Mouse (Mus musculus) intestine, postnatal 0 days (tissue): Measurements from ENCODE around the gene Rhox4g. TPM values are rescaled to one million over a fixed set of nuclear protein-coding genes. Genes with fewer than 3 reads are reported as not detected.
"Not testable (repeated sequence)": the region's sequence is repeated elsewhere in the genome, so short reads cannot be mapped to it uniquely, and the experiment has no call there.

Source experiments
- ATAC-seq: fragments of 200-750 bp; cut with Nextera tagmentation; 2 replicates; pipeline ENCODE4 v1.8.0; 2017; ENCODE audit warnings: mild to moderate bottlenecking, moderate TSS enrichment, moderate library complexity
- H3K27ac ChIP-seq: fragments of 300-500 bp; sonication (generic); 2 replicates; pipeline ENCODE4 v1.5.1; 2014; ENCODE audit warnings: mild to moderate bottlenecking, low read depth, low read length, moderate library complexity
- H3K27me3 ChIP-seq: fragments of 300-500 bp; sonication (generic); replicated peaks from 2 replicates; pipeline ENCODE4 v1.6.1; 2014; ENCODE audit warnings: low read length, mixed read lengths; ENCODE audit not compliant: control insufficient read depth, insufficient read depth
- H3K36me3 ChIP-seq: fragments of 300-500 bp; sonication (generic); 2 replicates; pipeline ENCODE4 v1.6.1; 2014; ENCODE audit warnings: mild to moderate bottlenecking, moderate library complexity; ENCODE audit not compliant: control insufficient read depth, insufficient read depth
- H3K4me1 ChIP-seq: fragments of 300-500 bp; sonication (generic); replicated peaks from 2 replicates; pipeline ENCODE4 v1.6.1; 2014; ENCODE audit warnings: antibody characterized with exemption, low read length, mixed read lengths; ENCODE audit not compliant: control insufficient read depth, insufficient read depth
- H3K4me2 ChIP-seq: fragments of 300-500 bp; sonication (generic); replicated peaks from 2 replicates; pipeline ENCODE4 v1.6.1; 2014; ENCODE audit warnings: low read depth, mild to moderate bottlenecking, moderate library complexity
- H3K4me3 ChIP-seq: fragments of 300-500 bp; sonication (generic); 2 replicates; pipeline ENCODE4 v1.5.1; 2014; ENCODE audit warnings: low read depth, low read length
- H3K9ac ChIP-seq: fragments of 300-500 bp; sonication (generic); 2 replicates; pipeline ENCODE4 v1.6.1; 2014; ENCODE audit warnings: mild to moderate bottlenecking, low read depth, low read length
- H3K9me3 ChIP-seq: fragments of 300-500 bp; sonication (generic); 2 replicates; pipeline ENCODE4 v1.6.1; 2016; ENCODE audit warnings: mixed run types; ENCODE audit not compliant: control insufficient read depth
- CTCF ChIP-seq: sonication (generic); IDR thresholded peaks from 2 replicates; pipeline ENCODE4 v1.5.1; 2016; ENCODE audit warnings: low read depth, mild to moderate bottlenecking, control low read depth, antibody characterized with exemption, moderate library complexity
- WGBS: fragments of 180-500 bp; shearing (Covaris S2); extraction: QIAGEN DNeasy Blood & Tissue Kit; methylation state at CpG from one replicate; pipeline ENCODE4 v1.1.7; 2014; 5-methylcytosine and 5-hydroxymethylcytosine counted together
- polyA plus RNA-seq: library from polyadenylated mRNA; unstranded; fragments of >200 nt; fragmentation: Nextera tagmentation; extraction: Ambion mirVana; gene quantifications from 2 replicates; pipeline ENCODE4 v1.2.1, GENCODE M21; 2015

Rhox4g gene
- not detected in 2 replicates for polyA plus RNA-seq

DNA sequence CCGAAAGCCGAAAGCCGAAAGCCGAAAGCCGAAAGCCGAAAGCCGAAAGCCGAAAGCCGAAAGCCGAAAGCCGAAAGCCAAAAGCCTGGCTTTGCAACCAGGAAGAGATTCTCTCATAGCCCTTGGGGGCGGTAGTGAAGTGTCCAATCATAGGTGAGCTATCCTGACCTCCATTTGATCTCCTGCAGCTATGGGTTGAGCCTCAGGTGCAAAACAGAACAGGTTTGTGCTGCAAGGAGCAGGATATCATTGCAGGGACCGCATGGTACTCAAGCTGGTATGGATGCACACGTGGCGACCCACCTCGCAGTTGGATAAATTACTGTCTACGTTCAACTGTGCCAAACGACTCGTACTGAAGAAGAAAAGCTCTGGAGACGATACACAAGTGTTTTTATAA, at the start of gene Rhox4g:
Gene Rhox4g, minus strand, starts transcription at position 101 of the 400 bp plus-strand sequence.
- H3K4me3 ChIP-seq, H3K9me3 ChIP-seq, H3K27ac ChIP-seq, H3K36me3 ChIP-seq, H3K4me2 ChIP-seq, ATAC-seq, H3K4me1 ChIP-seq, H3K27me3 ChIP-seq, H3K9ac ChIP-seq: not testable (repeated sequence)
- WGBS: 93% methylated on average over 16 of the region's 20 CpGs

DNA sequence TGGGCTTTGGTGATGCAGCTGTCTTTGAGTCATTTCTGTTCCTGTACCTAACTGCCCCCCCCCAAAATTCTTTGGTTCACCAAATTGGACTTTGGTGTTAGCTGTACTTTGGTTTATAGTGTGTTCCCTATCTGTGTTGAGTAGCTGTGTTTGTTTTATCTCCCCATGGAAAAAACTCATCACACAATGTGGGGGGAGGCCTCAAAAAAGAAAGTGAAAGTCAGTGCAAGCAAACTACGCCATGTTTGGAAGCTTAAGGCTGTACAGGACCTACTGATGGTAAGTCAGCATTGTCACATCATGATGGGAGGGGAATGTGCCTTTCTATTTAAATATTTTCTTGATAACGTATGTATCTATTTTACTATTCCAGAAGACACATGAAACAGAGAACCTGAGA, 41.1 kb upstream of the Rhox4g start:
- no peak overlapping the region for H3K27ac ChIP-seq
- TF ChIP-seq CTCF: no peak
- no peak overlapping the region for H3K4me3 ChIP-seq
- no peaks in the 10 kb centered on the region for H3K9me3 ChIP-seq
- H3K36me3 ChIP-seq: no peaks in the 10 kb centered on the region
- no peak overlapping the region for H3K4me2 ChIP-seq
- no peak for ATAC-seq
- WGBS: 62% methylated on average over 2 of the region's 2 CpGs
- H3K9ac ChIP-seq: no peak overlapping the region
- no peaks in the 10 kb centered on the region for H3K4me1 ChIP-seq
- no peaks in the 10 kb centered on the region for H3K27me3 ChIP-seq

DNA sequence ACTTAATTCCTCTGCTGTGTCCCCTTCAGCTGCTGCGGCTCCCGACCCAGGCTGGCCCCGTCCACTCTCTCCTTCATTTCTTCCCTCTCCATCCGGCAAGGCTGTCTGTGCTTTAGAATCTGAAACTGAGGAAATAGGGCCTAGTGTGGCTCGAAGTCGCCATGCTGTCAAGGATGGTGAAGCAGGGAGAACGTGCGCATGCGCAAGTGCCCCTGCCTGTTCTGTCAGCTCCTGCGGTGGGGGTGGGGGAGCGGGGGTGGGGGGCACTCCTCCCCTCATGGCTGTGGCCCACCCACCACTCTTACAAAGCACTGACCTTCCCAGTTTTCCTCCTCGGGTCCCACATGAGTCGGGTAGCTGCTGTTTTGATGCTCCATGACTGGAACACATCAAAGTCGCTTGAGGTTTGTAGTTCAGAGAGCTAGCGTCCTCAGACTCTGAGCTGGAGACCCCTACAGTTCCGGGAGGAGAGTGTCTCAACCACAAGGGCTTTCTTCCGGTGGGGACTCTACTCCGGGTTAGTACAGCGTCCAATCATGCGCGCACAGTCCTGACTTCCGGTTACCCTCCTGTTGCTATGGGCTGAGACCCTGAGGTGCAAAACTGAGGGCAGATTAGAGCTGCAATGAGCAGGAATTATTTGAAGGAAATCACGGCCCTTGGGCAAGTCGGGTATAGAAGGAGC, 32.0 kb upstream of the Rhox4g start:
- no peak for TF ChIP-seq CTCF
- 84% methylated on average over 24 of the region's 24 CpGs for WGBS
- Histone ChIP-seq H3K9ac (no peak overlapping the region), H3K27ac (no peak overlapping the region), H3K4me2 (no peak overlapping the region), H3K27me3 (no peaks in the 10 kb centered on the region), H3K9me3 (no peaks in the 10 kb centered on the region), H3K4me1 (no peaks in the 10 kb centered on the region), H3K4me3 (no peak overlapping the region), H3K36me3 (no peaks in the 10 kb centered on the region)
- ATAC-seq: no peak

DNA sequence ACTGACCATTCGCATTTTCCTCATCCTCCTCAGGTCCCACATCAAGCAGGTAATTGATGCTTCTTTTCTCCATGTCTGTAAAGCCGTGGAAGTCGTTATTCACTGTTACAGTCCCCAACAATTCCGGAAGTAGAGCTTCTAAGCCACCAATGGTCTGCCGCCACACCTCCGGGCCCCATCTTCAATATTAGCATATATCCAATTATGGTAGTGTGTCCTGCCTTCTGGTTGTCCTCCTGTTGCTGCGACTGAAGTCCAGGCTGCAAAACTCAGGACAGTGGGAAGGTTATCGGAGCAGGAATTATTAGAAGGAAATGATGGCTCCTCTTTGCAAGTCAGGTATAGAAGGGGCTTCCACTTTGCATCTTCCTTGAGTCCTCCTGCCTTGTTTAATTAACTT, 22.1 kb upstream of the Rhox4g start, which contains the start of gene Rhox2h:
Gene Rhox2h, minus strand, starts transcription at position 101 of the 400 bp plus-strand sequence.
- H3K9ac ChIP-seq, H3K4me3 ChIP-seq, H3K27me3 ChIP-seq, H3K4me2 ChIP-seq, H3K9me3 ChIP-seq, H3K36me3 ChIP-seq, ATAC-seq, H3K4me1 ChIP-seq, H3K27ac ChIP-seq: not testable (repeated sequence)
- WGBS: 89% methylated on average over 8 of the region's 8 CpGs

DNA sequence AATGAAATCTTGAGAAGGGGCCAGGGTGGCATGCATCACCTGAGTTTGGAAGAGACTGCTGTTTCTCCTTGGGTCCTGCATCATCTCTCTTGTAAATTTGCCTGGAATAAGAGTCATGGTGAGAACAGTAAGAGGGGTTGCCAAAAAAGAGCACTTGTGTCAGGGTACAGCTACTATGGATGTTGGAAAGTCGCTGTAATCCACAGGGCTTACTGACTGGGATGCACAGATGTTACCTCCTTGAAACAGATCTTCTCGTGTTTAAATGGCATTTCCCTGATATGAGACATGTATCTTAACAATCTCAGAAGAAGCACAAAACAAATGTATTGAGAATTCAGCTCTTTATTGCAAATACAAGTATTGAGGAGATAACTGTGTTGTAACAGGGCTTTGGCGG, 17.5 kb upstream of the Rhox4g start, which contains the start of gene Rhox3h:
Gene Rhox3h, minus strand, starts transcription at position 101 of the 400 bp plus-strand sequence.
- not testable (repeated sequence) for ATAC-seq, H3K4me1 ChIP-seq, H3K9ac ChIP-seq, H3K4me3 ChIP-seq, H3K9me3 ChIP-seq, H3K27me3 ChIP-seq, H3K4me2 ChIP-seq, H3K27ac ChIP-seq, H3K36me3 ChIP-seq
- 80% methylated on average over 1 of the region's 3 CpGs for WGBS

DNA sequence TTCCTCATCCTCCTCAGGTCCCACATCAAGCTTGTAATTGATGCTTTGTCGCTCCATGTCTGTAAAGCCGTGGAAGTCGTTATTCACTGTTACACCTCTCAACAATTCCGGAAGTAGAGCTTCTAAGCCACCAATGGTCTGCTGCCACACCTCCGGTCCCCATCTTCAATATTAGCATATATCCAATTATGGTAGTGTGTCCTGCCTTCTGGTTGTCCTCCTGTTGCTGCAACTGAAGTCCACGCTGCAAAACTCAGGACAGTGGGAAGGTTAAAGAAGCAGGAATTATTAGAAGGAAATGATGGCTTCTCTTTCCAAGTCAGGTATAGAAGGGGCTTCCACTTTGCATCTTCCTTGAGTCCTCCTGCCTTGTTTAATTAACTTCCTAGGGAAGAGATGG, 7.8 kb downstream of the Rhox4g start, which contains the start of gene Rhox2g:
Gene Rhox2g, minus strand, starts transcription at position 101 of the 400 bp plus-strand sequence.
- not testable (repeated sequence) for ATAC-seq, H3K9ac ChIP-seq, H3K36me3 ChIP-seq, H3K27ac ChIP-seq, H3K4me3 ChIP-seq, H3K9me3 ChIP-seq, H3K27me3 ChIP-seq, H3K4me1 ChIP-seq, H3K4me2 ChIP-seq
- 89% methylated on average over 6 of the region's 6 CpGs for WGBS

DNA sequence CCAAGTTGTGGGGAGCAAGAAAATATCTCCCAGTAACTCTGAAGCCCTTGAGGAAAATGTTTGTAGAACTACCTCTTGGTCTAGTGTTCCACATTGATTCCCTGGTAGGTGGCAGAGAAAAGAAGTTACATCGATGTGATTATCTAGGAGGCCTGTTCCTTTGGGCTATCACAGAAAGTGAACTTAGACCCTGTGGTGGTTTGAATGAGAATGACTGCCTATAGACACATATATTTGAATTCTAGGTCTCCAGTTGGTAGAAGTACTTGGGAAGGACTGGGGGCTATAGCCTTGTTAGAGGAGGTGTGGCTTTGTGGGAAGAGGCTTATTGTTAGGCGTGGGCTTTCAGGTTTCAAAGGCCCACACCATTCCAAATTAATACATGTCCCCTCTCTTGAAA, 22.6 kb downstream of the Rhox4g start, which contains the start of gene Rhox3g:
Gene Rhox3g, minus strand, starts transcription at position 101 of the 400 bp plus-strand sequence.
- 90% methylated on average over 2 of the region's 2 CpGs for WGBS
- not testable (repeated sequence) for H3K4me1 ChIP-seq, ATAC-seq

DNA sequence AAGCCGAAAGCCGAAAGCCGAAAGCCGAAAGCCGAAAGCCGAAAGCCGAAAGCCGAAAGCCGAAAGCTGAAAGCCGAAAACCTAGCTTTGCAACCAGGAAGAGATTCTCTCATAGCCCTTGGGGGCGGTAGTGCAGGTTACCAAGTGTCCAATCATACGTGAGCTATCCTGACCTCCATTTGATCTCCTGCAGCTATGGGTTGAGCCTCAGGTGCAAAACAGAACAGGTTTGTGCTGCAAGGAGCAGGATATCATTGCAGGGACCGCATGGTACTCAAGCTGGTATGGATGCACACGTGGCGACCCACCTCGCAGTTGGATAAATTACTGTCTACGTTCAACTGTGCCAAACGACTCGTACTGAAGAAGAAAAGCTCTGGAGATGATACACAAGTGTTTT, 43.5 kb downstream of the Rhox4g start, which contains the start of gene Rhox4f:
Gene Rhox4f, minus strand, starts transcription at position 101 of the 400 bp plus-strand sequence.
- ATAC-seq, H3K9me3 ChIP-seq, H3K4me3 ChIP-seq, H3K27me3 ChIP-seq, H3K36me3 ChIP-seq, H3K27ac ChIP-seq, H3K4me1 ChIP-seq, H3K4me2 ChIP-seq, H3K9ac ChIP-seq: not testable (repeated sequence)
- WGBS: 92% methylated on average over 14 of the region's 19 CpGs

More for the DNA sequence above, 22.6 kb downstream of the Rhox4g start, which contains the start of gene Rhox3g:
- H3K9ac ChIP-seq, H3K4me3 ChIP-seq, H3K9me3 ChIP-seq, H3K4me2 ChIP-seq, H3K27me3 ChIP-seq, H3K36me3 ChIP-seq, H3K27ac ChIP-seq: not testable (repeated sequence)
